Mouse (Mus musculus): ENCODE measurements around the gene Lekr1.

Lekr1 gene

GRCm38 (mm10) chr3:65656451-65656850 is 9.6 kb upstream of the Lekr1 start:
- WGBS: 83% methylated on average over 7 of the region's 7 CpGs

- WGBS: 66% methylated on average over 12 of the region's 12 CpGs
Observed at GRCm38 (mm10) chr3:65656902-65657660, 8.9 kb upstream of the Lekr1 start.

GRCm38 (mm10) chr3:65658081-65658612 is 7.9 kb upstream of the Lekr1 start:
- 29% methylated on average over 18 of the region's 18 CpGs for WGBS

GRCm38 (mm10) chr3:65658721-65659619 is 7.1 kb upstream of the Lekr1 start:
- WGBS: under 1% methylated on average over 72 of the region's 72 CpGs

GRCm38 (mm10) chr3:65659620-65659932 is 6.5 kb upstream of the Lekr1 start:
- 1% methylated on average over 9 of the region's 9 CpGs for WGBS

- 98% methylated on average over 4 of the region's 4 CpGs for WGBS
Observed at GRCm38 (mm10) chr3:65660336-65660735, 5.7 kb upstream of the Lekr1 start.

GRCm38 (mm10) chr3:65661731-65662130 is 4.3 kb upstream of the Lekr1 start:
- 61% methylated on average over 3 of the region's 3 CpGs for WGBS

- 36% methylated on average over 11 of the region's 11 CpGs for WGBS
Observed at GRCm38 (mm10) chr3:65663176-65663575, 2.9 kb upstream of the Lekr1 start.

- 61% methylated on average over 6 of the region's 6 CpGs for WGBS
Observed at GRCm38 (mm10) chr3:65670216-65670615, 4.2 kb downstream of the Lekr1 start.

GRCm38 (mm10) chr3:65673725-65674124 is 7.7 kb downstream of the Lekr1 start:
- WGBS: 69% methylated on average over 8 of the region's 8 CpGs

GRCm38 (mm10) chr3:65680612-65681011 is 14.6 kb downstream of the Lekr1 start:
- 91% methylated on average over 1 of the region's 1 CpGs for WGBS

GRCm38 (mm10) chr3:65689705-65690104 is 23.7 kb downstream of the Lekr1 start:
- WGBS: 79% methylated on average over 2 of the region's 2 CpGs

GRCm38 (mm10) chr3:65690850-65691249 is 24.8 kb downstream of the Lekr1 start:
- 86% methylated on average over 2 of the region's 2 CpGs for WGBS

GRCm38 (mm10) chr3:65699704-65700103 is 33.7 kb downstream of the Lekr1 start:
- 76% methylated on average over 1 of the region's 1 CpGs for WGBS

GRCm38 (mm10) chr3:65714372-65714771 is 48.3 kb downstream of the Lekr1 start:
- WGBS: 89% methylated on average over 3 of the region's 3 CpGs

- 82% methylated on average over 2 of the region's 2 CpGs for WGBS
Observed at GRCm38 (mm10) chr3:65717406-65717805, 51.4 kb downstream of the Lekr1 start.

- 96% methylated on average over 4 of the region's 4 CpGs for WGBS
Observed at GRCm38 (mm10) chr3:65722897-65723296, 56.9 kb downstream of the Lekr1 start.

- 87% methylated on average over 4 of the region's 4 CpGs for WGBS
Observed at GRCm38 (mm10) chr3:65723664-65724063, 57.6 kb downstream of the Lekr1 start.

- 55% methylated on average over 4 of the region's 4 CpGs for WGBS
Observed at GRCm38 (mm10) chr3:65737816-65738215, 71.8 kb downstream of the Lekr1 start.

- 73% methylated on average over 4 of the region's 4 CpGs for WGBS
Observed at GRCm38 (mm10) chr3:65744936-65745335, 78.9 kb downstream of the Lekr1 start.

- WGBS: 75% methylated on average over 20 of the region's 20 CpGs
Observed at GRCm38 (mm10) chr3:65764511-65765508, 98.8 kb downstream of the Lekr1 start.

Data from cerebral cortex, adult 2 months (tissue).